In the genomic region with DNA sequence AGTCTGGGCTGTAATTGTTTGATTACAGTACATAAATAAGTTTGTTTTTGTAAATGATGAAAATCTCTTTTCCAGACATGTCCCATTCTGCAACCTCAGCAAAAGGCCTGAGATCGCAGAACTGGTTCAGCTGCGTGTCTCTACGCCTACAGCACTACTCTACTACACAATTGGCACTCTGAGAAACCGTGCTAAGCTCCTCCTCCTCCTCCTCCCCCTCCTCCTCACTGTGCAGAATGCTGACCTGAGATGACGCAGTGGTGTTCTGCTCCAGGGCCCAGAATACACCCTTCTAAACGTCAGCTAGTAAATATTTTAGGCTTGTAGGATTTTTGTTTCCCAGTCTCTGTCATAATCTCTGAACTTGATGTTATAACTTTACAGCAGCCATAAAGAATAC, we compare ENCODE assay signal across 21 mouse cellular contexts.
DNase-seq lines count a peak whose midpoint lies in the region; ATAC-seq lines count a peak whose summit lies in the region.
"Had no signal": no experiment of that assay in that cellular context is flagged by ENCODE, and none has a peak within 500 bp of the region (broad histone marks: within the 10 kb centered on the region; RNA-seq: fewer than 3 reads in every experiment).

No protein-coding gene starts in this region.

- no peaks in the 10 kb centered on the region for H3K27me3 ChIP-seq in megakaryocyte, embryonic 14.5 days (replicated peaks)
- H3K27me3 ChIP-seq: embryonic facial prominence, embryonic 13.5 days; forebrain, embryonic 15.5 days; hindbrain, embryonic 12.5 days; hindbrain, embryonic 15.5 days had no signal

- no peak for ATAC-seq in megakaryocyte, adult 5-6 weeks (ENCODE audit: poor library complexity, severe bottlenecking)
- ATAC-seq: CD4-positive, CD25-positive, alpha-beta regulatory T cell, adult 4 months; forebrain, embryonic 15.5 days; intestine, postnatal 0 days had no signal

- H3K9me3 ChIP-seq in megakaryocyte, embryonic 14.5 days, result no peaks in the 10 kb centered on the region
- H3K9me3 ChIP-seq: embryonic facial prominence, embryonic 13.5 days; forebrain, embryonic 15.5 days; hindbrain, embryonic 12.5 days; hindbrain, embryonic 15.5 days had no signal

- H3K4me3 ChIP-seq in megakaryocyte, embryonic 14.5 days (replicated peaks), result peak overlapping the region; percentile 1
- H3K4me3 ChIP-seq: embryonic facial prominence, embryonic 13.5 days; forebrain, embryonic 15.5 days; hindbrain, embryonic 12.5 days; hindbrain, embryonic 15.5 days had no signal

- DNase-seq in R1 (ENCODE audit: low read depth, low spot score), result peak; percentile 2
- peak; percentile 60 for DNase-seq in gonadal fat pad, adult 2 months (ENCODE audit: low read depth)
- DNase-seq in right cerebral cortex, postnatal 25 days, result no peak
- DNase-seq in thymus, postnatal 4 days, result no peak
- DNase-seq: adrenal gland, adult 8-10 months; adrenal gland, postnatal 25 days; cerebellum, adult 11 months; cerebellum, adult 2 months; cerebellum, adult 9-11 months; cerebellum, postnatal 25 days; gastrocnemius, postnatal 10 days; gastrocnemius, postnatal 36 days; heart, adult 11 months had no signal

- H3K36me3 ChIP-seq in megakaryocyte, embryonic 14.5 days (replicated peaks; ENCODE audit: low read length), result no peaks in the 10 kb centered on the region
- H3K36me3 ChIP-seq: embryonic facial prominence, embryonic 13.5 days; forebrain, embryonic 15.5 days; hindbrain, embryonic 12.5 days; hindbrain, embryonic 15.5 days had no signal

- H3K4me1 ChIP-seq in megakaryocyte, embryonic 14.5 days, result no peaks in the 10 kb centered on the region
- H3K4me1 ChIP-seq: embryonic facial prominence, embryonic 13.5 days; forebrain, embryonic 15.5 days; hindbrain, embryonic 12.5 days; hindbrain, embryonic 15.5 days had no signal

Comparison
In these comparisons a context has a peak if more than half of its experiments do, and no peak if none do; other contexts are left out.
1. DNase-seq: peak in R1 (single experiment) and gonadal fat pad, adult 2 months (single experiment); none in right cerebral cortex, postnatal 25 days (single experiment) and thymus, postnatal 4 days (single experiment).